Mouse (Mus musculus): ENCODE data around the gene Smtnl2. TPM values are rescaled to one million over a fixed set of nuclear protein-coding genes. Genes with fewer than 3 reads are reported as not detected.

Smtnl2 gene
- polyA plus RNA-seq, 1 experiment from 2014 or later = 12.2 TPM

GRCm38 (mm10) chr11:72361385-72362346, 49.8 kb downstream of the Smtnl2 start:
- ATAC-seq = peak; percentile 96
- H3K4me2 ChIP-seq (ENCODE audit: low read length) = peak overlapping the region; percentile 76
- peak overlapping the region; percentile 43 for H3K4me3 ChIP-seq (ENCODE audit: low read depth, low read length)
- H3K4me1 ChIP-seq (ENCODE audit: control insufficient read depth, insufficient read depth, low read length) = peaks cover 8% of the 10 kb centered on the region
- peak overlapping the region; percentile 59 for H3K9ac ChIP-seq (ENCODE audit: low read depth, low read length)
- 6% methylated on average over 42 of the region's 42 CpGs for WGBS
- H3K27me3 ChIP-seq (ENCODE audit: control insufficient read depth, insufficient read depth, low read depth, low read length) = no peaks in the 10 kb centered on the region
- no peaks in the 10 kb centered on the region for H3K36me3 ChIP-seq (ENCODE audit: control insufficient read depth, insufficient read depth, low read length)
- peak overlapping the region; percentile 58 for H3K27ac ChIP-seq (ENCODE audit: low read length)
- no peaks in the 10 kb centered on the region for H3K9me3 ChIP-seq (replicated peaks; ENCODE audit: control insufficient read depth, low read length, poor library complexity, severe bottlenecking)

- Histone ChIP-seq H3K4me3 (ENCODE audit: low read depth, low read length) (no peak overlapping the region), H3K4me1 (ENCODE audit: control insufficient read depth, insufficient read depth, low read length) (no peaks in the 10 kb centered on the region), H3K9me3 (replicated peaks; ENCODE audit: control insufficient read depth, low read length, poor library complexity, severe bottlenecking) (no peaks in the 10 kb centered on the region), H3K9ac (ENCODE audit: low read depth, low read length) (no peak overlapping the region), H3K27me3 (ENCODE audit: control insufficient read depth, insufficient read depth, low read depth, low read length) (no peaks in the 10 kb centered on the region), H3K36me3 (ENCODE audit: control insufficient read depth, insufficient read depth, low read length) (no peaks in the 10 kb centered on the region), H3K27ac (ENCODE audit: low read length) (no peak overlapping the region), H3K4me2 (ENCODE audit: low read length) (peak overlapping the region; percentile 7; the same call in 1 of the 2 replicates)
- 28% methylated on average over 20 of the region's 20 CpGs for WGBS
- ATAC-seq = no peak
Measured at GRCm38 (mm10) chr11:72354971-72355728, 56.4 kb downstream of the Smtnl2 start.

GRCm38 (mm10) chr11:72353186-72353585, 58.3 kb downstream of the Smtnl2 start:
- Histone ChIP-seq H3K4me2 (ENCODE audit: low read length) (no peak overlapping the region), H3K36me3 (ENCODE audit: control insufficient read depth, insufficient read depth, low read length) (no peaks in the 10 kb centered on the region), H3K27ac (ENCODE audit: low read length) (no peak overlapping the region), H3K9ac (ENCODE audit: low read depth, low read length) (no peak overlapping the region), H3K4me1 (ENCODE audit: control insufficient read depth, insufficient read depth, low read length) (no peaks in the 10 kb centered on the region), H3K4me3 (ENCODE audit: low read depth, low read length) (no peak overlapping the region), H3K9me3 (replicated peaks; ENCODE audit: control insufficient read depth, low read length, poor library complexity, severe bottlenecking) (no peaks in the 10 kb centered on the region), H3K27me3 (ENCODE audit: control insufficient read depth, insufficient read depth, low read depth, low read length) (no peaks in the 10 kb centered on the region)
- 80% methylated on average over 3 of the region's 3 CpGs for WGBS
- no peak for ATAC-seq

DNA sequence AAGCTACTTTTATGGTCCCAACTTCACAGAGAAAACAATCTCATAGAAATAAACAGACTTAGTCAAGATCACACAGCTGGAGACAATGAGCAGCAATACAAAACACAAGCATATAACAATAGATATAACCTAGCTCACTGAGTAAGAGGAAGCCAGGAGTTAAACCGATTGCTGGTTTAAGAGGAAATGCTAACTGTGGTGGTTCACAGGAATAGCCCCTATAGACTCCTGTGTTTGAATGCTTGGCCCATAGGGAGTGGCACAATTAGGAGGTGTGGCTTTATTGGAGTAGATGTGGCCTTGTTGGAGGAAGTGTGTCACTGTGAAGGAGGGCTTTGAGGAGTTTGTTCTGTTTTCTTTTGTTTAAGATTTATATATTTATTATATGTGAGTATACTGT, 59.2 kb downstream of the Smtnl2 start:
- Histone ChIP-seq H3K27me3 (ENCODE audit: control insufficient read depth, insufficient read depth, low read depth, low read length) (no peaks in the 10 kb centered on the region), H3K4me2 (ENCODE audit: low read length) (no peak overlapping the region), H3K9me3 (replicated peaks; ENCODE audit: control insufficient read depth, low read length, poor library complexity, severe bottlenecking) (no peaks in the 10 kb centered on the region), H3K27ac (ENCODE audit: low read length) (no peak overlapping the region), H3K36me3 (ENCODE audit: control insufficient read depth, insufficient read depth, low read length) (no peaks in the 10 kb centered on the region), H3K9ac (ENCODE audit: low read depth, low read length) (no peak overlapping the region), H3K4me1 (ENCODE audit: control insufficient read depth, insufficient read depth, low read length) (no peaks in the 10 kb centered on the region), H3K4me3 (ENCODE audit: low read depth, low read length) (no peak overlapping the region)
- 85% methylated on average over 1 of the region's 1 CpGs for WGBS
- no peak for ATAC-seq

- H3K4me1 ChIP-seq (ENCODE audit: control insufficient read depth, insufficient read depth, low read length) = no peaks in the 10 kb centered on the region
- 77% methylated on average over 4 of the region's 4 CpGs for WGBS
- ATAC-seq = no peak
Measured at GRCm38 (mm10) chr11:72349652-72350051, 61.9 kb downstream of the Smtnl2 start.

DNA sequence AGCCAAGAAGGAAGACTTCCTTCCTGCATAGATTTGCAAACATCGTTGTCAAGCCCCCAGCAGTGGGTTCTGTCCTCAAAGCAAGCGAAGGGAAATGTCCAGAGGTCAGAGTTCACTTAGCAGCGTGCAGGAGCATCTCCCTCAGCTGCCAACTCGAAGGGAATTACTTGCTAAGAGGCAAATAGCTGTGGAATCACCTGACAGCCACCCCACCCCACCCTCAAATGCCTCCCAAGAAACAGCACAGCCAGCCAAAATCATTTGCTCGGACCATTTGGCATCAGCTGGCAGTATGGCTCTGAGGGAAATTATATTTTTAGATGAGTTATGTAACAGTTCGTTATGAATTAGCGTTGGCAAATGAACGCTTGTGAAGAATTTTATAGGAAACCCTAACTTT, 62.5 kb downstream of the Smtnl2 start:
- Histone ChIP-seq H3K4me3 (ENCODE audit: low read depth, low read length) (no peak overlapping the region), H3K27me3 (ENCODE audit: control insufficient read depth, insufficient read depth, low read depth, low read length) (no peaks in the 10 kb centered on the region), H3K9ac (ENCODE audit: low read depth, low read length) (no peak overlapping the region), H3K4me1 (ENCODE audit: control insufficient read depth, insufficient read depth, low read length) (no peaks in the 10 kb centered on the region), H3K27ac (ENCODE audit: low read length) (no peak overlapping the region), H3K36me3 (ENCODE audit: control insufficient read depth, insufficient read depth, low read length) (no peaks in the 10 kb centered on the region), H3K9me3 (replicated peaks; ENCODE audit: control insufficient read depth, low read length, poor library complexity, severe bottlenecking) (no peaks in the 10 kb centered on the region), H3K4me2 (ENCODE audit: low read length) (no peak overlapping the region)
- 61% methylated on average over 8 of the region's 8 CpGs for WGBS
- no peak for ATAC-seq

More at GRCm38 (mm10) chr11:72349652-72350051, 61.9 kb downstream of the Smtnl2 start:
- Histone ChIP-seq H3K27ac (ENCODE audit: low read length) (no peak overlapping the region), H3K9ac (ENCODE audit: low read depth, low read length) (no peak overlapping the region), H3K27me3 (ENCODE audit: control insufficient read depth, insufficient read depth, low read depth, low read length) (no peaks in the 10 kb centered on the region), H3K36me3 (ENCODE audit: control insufficient read depth, insufficient read depth, low read length) (no peaks in the 10 kb centered on the region), H3K4me2 (ENCODE audit: low read length) (no peak overlapping the region), H3K4me3 (ENCODE audit: low read depth, low read length) (no peak overlapping the region), H3K9me3 (replicated peaks; ENCODE audit: control insufficient read depth, low read length, poor library complexity, severe bottlenecking) (no peaks in the 10 kb centered on the region)

GRCm38 (mm10) chr11:72348563-72348962, 63.0 kb downstream of the Smtnl2 start:
- Histone ChIP-seq H3K36me3 (ENCODE audit: control insufficient read depth, insufficient read depth, low read length) (no peaks in the 10 kb centered on the region), H3K9ac (ENCODE audit: low read depth, low read length) (no peak overlapping the region), H3K27me3 (ENCODE audit: control insufficient read depth, insufficient read depth, low read depth, low read length) (no peaks in the 10 kb centered on the region), H3K27ac (ENCODE audit: low read length) (no peak overlapping the region), H3K4me2 (ENCODE audit: low read length) (no peak overlapping the region), H3K9me3 (replicated peaks; ENCODE audit: control insufficient read depth, low read length, poor library complexity, severe bottlenecking) (no peaks in the 10 kb centered on the region), H3K4me3 (ENCODE audit: low read depth, low read length) (no peak overlapping the region), H3K4me1 (ENCODE audit: control insufficient read depth, insufficient read depth, low read length) (no peaks in the 10 kb centered on the region)
- WGBS = 69% methylated on average over 10 of the region's 10 CpGs
- ATAC-seq = no peak

DNA sequence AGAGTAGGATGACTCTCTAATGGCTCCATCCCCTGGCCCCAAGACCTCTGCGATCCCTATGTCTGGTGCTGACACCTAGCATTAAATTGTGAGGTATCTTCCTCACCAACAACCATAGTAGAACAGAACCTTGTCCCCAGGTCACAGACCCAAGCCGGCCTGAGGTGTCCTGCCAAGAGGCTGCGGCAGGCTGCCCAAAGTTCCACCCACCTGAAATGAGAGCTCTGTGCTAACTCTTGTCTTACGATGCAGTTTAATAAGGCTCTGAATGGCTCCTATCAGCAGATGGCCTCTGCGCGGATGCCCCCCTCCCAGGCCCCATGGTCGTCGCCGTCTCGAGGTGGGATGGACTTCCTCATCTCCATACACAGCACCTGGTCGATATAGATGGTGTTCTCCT, 67.0 kb downstream of the Smtnl2 start:
- no peak for ATAC-seq
- no peaks in the 10 kb centered on the region for H3K27me3 ChIP-seq (ENCODE audit: control insufficient read depth, insufficient read depth, low read depth, low read length)
- no peak overlapping the region for H3K9ac ChIP-seq (ENCODE audit: low read depth, low read length)
- 93% methylated on average over 11 of the region's 11 CpGs for WGBS
- H3K4me3 ChIP-seq (ENCODE audit: low read depth, low read length) = no peak overlapping the region
- peaks cover 3% of the 10 kb centered on the region; the same call in 1 of the 2 replicates for H3K4me1 ChIP-seq (ENCODE audit: control insufficient read depth, insufficient read depth, low read length)
- no peak overlapping the region for H3K4me2 ChIP-seq (ENCODE audit: low read length)
- no peaks in the 10 kb centered on the region for H3K36me3 ChIP-seq (ENCODE audit: control insufficient read depth, insufficient read depth, low read length)
- no peak overlapping the region for H3K27ac ChIP-seq (ENCODE audit: low read length)
- no peaks in the 10 kb centered on the region for H3K9me3 ChIP-seq (replicated peaks; ENCODE audit: control insufficient read depth, low read length, poor library complexity, severe bottlenecking)

- no peaks in the 10 kb centered on the region for H3K9me3 ChIP-seq (replicated peaks; ENCODE audit: control insufficient read depth, low read length, poor library complexity, severe bottlenecking)
- H3K36me3 ChIP-seq (ENCODE audit: control insufficient read depth, insufficient read depth, low read length) = no peaks in the 10 kb centered on the region
- peaks cover 3% of the 10 kb centered on the region; the same call in 1 of the 2 replicates for H3K4me1 ChIP-seq (ENCODE audit: control insufficient read depth, insufficient read depth, low read length)
- no peak overlapping the region for H3K27ac ChIP-seq (ENCODE audit: low read length)
- H3K4me2 ChIP-seq (ENCODE audit: low read length) = no peak overlapping the region
- H3K9ac ChIP-seq (ENCODE audit: low read depth, low read length) = no peak overlapping the region
- H3K27me3 ChIP-seq (ENCODE audit: control insufficient read depth, insufficient read depth, low read depth, low read length) = no peaks in the 10 kb centered on the region
- no peak overlapping the region for H3K4me3 ChIP-seq (ENCODE audit: low read depth, low read length)
- 22% methylated on average over 8 of the region's 8 CpGs for WGBS
- ATAC-seq = no peak
Measured at GRCm38 (mm10) chr11:72343904-72344303, 67.6 kb downstream of the Smtnl2 start.

All from midbrain, embryonic 16.5 days (tissue).